Mouse (Mus musculus) lung, postnatal 0 days (tissue): ENCODE measurements at regions not wholly inside any gene's neighbourhood (a gene's known extent, or its start where the extent isn't known, plus 50 kb on each side); places are given as distances from the start of the nearest gene placed in this dataset.

ENCODE experiments used
- CTCF ChIP-seq: IDR thresholded peaks from 2 replicates; pipeline ENCODE4 v1.5.1; 2016; ENCODE audit warnings: antibody characterized with exemption, mild to moderate bottlenecking
- EP300 ChIP-seq: IDR thresholded peaks from 2 replicates; pipeline ENCODE4 v1.6.1; 2016; ENCODE audit warnings: antibody characterized with exemption, mild to moderate bottlenecking, control low read depth

DNA sequence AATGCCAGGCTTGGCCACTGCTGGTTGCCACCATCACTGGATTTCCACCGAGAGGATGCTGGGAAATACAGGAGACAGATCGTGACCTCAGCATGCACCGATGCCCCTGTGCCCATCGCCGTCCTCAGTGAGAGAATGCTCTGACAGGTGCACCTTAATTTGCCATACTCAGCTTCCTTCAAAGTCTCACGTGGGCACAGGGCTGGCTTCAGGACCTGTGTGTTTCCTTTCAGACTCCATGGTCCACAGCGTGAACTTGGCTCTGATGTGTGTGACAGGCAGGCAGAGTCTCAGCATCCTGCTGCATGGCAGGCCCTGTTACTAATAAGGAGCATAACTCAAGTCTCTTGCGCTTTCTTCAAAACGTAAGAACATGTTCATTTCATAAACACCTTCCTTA, 246.6 kb downstream of the Agtpbp1 start:
- TF ChIP-seq CTCF = no peak
- no peak for TF ChIP-seq EP300
